Mouse (Mus musculus) NIH3T3 (cell line): ENCODE measurements around the gene Oard1.

Source experiments
- DNase-seq: peaks from one replicate; pipeline ENCODE4 v3.0.0-alpha.2; 2012; ENCODE audit warnings: low read depth

The Oard1 gene

DNA sequence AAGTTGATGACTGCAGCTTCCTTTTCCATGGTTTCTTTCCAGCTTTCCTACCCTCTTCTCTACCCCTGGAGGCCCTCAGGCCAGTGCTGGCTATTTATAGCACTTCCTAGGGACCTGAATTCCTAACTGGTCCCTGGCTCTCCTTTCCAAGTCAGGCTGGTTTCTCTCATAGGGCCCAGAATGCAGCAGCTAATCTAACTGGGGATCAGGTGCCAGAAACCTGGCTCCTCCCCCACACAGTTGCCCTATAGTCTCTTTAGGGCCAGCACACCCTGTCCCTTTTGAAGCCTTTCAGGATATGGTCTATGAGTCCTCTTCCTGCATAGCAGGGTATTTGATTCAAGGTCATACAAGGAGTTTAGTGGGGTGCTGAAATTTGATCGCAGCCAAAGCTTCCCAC, 26.7 kb downstream of the Oard1 start:
- no peak for DNase-seq

DNA sequence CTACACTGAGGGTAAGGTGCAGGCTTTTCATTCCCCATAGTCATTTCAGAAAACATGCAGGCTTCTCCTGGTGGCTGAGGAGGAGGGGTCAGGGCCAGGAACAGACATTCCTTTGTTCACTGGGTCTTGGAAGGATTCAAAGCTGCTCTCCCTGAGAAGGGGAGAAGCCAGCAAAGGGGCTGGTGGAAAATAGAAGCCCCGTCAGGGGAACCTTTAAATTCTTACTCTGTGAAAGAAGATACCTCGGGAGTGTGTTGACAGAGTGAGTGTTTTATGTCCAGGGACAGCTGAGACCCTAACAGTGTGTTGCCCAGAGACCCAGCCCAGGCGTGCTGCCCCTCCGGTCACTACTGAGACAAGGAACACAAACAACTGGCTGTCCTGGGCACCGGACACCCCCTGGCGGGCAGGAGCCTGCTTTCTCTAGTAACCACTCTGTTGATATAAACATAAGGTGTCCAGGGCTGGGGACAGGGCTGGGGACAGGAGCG, 27.7 kb downstream of the Oard1 start:
- no peak for DNase-seq

DNA sequence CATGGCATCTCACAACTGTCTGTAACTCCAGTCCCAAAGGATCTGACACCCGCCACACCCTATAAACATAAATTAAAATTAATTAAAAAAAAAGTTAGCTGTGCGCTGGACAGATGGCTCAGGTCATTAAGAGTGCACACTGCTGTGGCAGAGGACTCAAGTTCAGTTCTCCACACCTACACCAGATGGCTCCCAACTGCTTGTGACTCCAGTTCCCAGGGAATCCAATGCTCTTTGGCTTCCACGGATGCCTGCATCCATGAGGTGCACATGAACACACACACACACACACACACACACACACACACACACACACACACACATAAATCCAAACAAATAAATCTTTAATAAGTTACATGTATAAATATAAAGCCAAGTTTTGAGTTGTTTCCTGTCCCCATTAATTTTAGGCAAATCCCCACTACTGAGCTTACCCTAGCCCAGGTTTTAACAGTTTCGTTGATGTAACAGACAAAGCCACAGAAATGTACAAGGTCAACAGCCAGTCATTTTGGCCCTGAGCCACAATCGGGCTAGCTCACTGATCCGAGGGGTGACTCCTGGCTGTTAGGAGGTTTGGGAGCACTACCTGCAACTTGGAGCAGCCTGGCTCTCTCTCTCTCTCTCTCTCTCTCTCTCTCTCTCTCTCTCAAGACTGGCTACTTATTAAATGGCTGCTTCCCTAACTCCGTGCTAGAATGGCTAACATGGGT, 33.1 kb downstream of the Oard1 start:
- peak; percentile 39 for DNase-seq

DNA sequence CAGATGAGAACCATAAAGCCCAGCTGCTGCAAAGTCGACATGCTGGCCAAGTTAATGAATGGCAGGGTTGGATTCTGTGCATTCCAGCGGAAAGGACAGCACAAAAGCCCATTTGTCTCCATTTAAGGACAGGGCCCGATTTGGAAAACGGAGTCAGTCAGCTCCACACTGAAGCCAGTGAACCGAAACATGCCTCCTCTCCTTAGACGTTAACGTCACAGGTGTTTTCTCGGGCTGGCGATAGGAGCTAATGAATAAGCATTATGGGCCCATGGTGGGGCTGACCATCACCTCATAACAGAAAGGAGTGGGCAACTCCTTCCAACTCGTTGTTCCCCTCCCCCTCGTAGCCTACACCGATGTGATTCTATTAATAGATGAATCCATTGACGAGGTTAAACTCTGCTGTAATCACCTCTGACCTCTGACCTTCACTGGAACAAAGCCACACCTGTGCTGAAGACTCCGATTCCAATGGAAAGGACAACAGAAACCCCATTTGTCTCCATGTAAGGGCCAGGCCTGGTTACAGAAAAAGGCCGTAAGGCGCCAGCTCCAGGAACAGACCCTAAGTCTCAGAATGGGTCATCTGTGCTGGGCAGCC, 33.8 kb downstream of the Oard1 start:
- no peak for DNase-seq

DNA sequence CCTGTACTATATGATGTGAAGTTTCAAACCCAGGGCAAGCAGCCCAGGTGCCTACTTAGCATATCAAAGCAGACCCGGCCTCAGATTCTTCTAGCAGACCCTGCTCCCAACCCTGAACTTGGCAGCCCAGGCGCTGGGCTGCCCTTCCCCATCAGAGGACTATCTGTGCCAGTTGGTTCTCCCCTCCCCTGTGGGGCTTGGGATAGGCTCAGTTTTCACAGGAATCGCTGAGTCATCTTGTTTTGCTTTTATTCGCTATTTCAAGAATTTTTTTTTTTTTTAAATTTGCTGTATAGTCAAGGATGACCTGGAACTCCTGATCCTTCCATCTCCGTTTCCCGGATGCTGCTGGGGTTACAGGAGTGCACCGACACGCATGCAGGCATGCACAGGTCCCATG, 37.9 kb downstream of the Oard1 start:
- peak; percentile 55 for DNase-seq

DNA sequence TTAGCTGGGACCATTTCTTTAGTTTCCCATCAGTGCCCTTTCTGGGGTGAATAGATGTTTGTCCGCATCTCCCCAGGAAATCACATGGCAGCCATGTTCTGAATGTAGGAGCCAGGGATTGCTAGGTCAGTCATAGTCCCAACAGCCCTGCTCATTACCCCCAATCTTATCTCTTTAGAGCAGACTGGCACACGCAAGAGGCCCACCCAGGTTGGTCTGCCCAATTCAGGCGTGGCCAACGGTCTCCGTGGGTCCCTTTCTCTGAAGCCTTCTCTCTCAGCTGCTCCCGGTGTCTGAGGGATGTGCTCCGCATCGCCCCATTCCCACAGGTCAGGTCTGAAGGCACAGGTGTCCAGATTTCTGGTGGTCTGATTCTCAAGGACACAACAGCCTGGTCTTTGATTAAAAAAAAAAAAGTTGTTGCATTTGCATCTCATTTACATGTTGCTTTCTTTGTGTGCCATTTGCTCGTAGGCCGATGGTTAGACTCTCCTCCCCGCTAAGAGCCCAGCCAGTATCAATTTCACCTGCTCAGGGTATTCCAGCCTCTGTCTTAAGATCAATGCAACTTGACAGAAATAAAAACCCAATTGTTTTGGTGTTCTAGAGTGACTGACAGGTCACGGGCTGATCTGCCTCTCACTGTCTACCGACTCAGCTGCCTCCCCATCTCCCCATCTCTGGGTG, 41.0 kb downstream of the Oard1 start:
- DNase-seq = no peak

DNA sequence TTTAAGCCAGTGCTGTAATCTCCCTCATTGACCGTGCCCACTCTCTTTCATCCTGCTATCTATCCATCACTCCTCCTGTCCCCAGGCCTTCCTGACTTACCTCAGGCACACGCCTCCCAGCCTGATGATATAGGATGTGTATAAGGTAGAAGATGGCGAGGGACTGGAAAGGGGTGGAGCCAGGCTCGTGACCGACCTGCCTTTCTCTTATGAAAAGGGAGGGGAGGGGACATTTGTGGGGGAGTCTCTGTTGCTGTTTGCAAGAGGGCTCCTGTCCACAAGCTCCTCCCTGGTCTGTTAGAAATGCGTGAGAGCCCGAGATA, 41.5 kb downstream of the Oard1 start, which contains the start of gene Tspo2:
Gene Tspo2, minus strand, starts transcription at position 170 of the 323 bp plus-strand sequence.
- no peak for DNase-seq

DNA sequence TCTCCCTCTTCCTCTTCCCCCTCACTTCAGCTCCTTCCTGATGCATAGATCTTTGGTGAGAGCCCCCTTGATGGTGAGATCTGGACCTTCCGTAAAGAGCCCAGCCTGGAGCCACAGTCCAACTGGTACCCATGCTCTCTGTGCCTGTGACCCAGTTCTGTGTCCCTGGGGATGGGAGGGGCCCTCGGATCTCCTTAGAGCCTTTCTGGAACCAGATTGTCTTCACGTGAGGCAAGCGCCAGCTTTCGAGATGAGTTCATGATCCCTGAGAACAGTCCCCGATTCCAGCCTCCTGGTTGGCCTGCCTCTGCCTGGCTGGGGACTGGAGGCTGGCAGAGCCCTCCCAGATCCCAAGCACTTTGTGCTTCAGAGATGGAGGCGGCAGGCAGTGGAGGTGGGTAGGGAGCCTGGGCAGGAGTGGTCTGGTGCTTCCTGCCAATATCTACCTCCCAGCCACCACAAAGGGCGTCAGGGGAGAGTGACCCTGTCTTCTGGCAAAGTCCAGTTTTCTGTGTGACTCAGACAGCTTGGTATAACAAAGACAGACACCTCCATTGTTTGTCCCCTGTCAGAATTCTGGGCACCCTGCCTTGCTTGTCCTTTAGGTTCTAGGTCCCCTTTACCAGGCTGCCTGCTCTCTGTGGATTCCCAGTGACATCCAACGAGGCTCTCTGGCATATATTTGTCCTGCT, 42.1 kb downstream of the Oard1 start:
- no peak for DNase-seq

DNA sequence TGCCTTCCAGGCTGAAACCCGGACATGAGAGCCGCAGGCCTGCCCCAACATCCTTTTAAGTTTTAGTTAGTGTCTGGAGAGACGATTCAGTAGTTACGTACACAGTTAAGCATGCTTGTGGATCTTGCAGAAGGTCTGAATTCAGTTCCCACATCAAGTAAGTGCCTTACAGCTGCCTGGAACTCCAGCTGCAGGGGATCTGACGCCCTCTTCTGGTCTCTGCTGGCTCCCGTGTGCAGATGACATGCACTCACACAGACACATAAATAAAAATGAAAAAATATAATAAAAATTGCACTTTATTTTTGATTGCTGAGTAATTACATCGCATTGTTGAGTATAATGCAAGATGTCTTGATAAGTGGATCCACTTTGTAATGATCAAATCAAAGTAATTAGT, 43.7 kb downstream of the Oard1 start:
- no peak for DNase-seq

DNA sequence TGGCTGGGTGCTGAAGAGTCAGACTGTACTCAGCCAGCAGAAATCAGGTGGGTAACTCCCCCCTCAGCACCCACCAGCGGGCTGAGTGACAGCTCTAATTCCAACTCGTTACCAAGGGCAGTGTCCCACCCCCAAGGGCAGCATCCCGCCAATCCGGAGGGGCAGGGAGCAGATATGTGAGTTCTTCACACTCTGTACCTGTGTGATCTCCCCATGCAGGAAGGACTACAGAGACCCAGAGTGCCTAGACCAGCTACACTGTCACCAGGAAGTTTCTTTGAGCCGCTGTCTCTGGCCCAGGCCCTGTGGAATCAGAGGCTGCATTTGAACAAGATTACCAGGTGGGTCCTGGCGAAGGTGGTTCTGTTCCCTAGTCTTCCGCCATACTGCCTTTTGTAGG, 44.4 kb downstream of the Oard1 start:
- DNase-seq = no peak

DNA sequence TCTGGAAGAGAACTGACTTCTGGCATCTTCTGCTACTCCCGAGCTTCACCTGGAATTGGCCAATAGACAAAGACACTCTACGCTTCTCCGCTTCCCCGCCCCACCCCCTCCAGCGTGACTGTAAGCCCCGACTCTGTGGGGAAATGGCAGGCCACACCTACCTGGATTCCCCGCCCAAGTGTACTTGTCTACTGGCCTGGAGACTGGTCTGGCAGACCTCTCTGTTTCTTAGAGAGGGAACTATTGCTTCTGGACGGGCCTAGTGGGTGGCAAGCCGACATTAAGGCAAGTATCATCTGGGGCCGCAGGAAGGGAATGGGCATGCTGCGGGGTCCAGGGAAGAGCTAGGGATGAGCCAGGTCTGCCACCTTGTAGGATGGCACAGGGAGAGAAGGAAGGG, 44.9 kb downstream of the Oard1 start, which contains the start of gene Unc5cl:
Gene Unc5cl, plus strand, starts transcription at position 214 of the 400 bp plus-strand sequence.
- no peak for DNase-seq

DNA sequence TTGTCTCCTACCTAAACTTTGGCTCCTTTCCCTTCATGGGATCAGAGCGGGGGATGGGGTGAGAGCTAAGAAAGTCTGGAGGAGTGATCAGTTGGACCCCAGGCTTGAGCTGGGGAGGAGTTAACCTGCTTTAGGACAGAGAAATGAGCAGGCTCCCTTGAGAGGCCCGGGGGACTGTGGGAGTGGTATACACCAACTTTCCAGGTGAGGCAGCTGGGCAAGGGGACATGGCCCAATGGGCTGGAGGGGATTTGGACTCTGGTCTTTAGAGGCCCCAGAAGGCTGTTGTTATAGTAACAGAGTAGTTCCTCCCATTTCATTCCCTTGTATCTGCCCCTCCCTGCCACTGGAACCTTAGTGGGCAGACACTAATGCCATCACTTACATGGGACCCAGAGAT, 46.1 kb downstream of the Oard1 start:
- DNase-seq = no peak

DNA sequence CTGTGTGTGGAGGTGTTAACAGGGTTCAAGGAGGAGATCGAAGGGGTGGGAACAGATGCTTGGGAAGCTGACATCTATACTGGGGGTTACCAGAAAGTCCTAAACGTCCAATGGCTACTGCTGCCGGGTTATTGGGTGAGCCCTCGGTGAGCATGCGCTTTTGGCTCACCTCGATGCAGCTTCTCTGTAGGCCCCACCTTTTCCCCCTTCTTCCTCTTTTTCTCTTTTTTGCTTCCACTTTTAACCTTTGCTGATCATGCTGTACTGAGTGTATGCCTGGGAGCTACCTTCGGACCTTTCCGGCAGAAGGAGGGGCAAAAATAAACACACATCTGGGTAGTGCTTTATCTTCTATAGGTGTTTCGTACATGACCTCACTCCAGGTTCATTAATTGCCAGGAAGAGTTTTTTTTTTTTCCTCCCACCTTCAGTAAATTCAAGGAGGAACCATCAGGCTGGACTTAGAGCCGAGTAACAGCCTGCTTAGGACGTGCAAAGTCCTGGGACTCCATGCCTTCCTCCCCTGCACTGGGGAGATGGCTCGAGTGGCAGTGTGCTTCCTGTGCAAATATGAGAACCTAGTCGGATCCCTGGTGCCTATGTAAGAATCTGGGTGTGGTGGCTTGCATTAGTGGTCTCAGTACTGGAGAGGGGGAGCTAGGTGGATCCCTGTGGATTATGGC, 48.3 kb downstream of the Oard1 start:
- no peak for DNase-seq

DNA sequence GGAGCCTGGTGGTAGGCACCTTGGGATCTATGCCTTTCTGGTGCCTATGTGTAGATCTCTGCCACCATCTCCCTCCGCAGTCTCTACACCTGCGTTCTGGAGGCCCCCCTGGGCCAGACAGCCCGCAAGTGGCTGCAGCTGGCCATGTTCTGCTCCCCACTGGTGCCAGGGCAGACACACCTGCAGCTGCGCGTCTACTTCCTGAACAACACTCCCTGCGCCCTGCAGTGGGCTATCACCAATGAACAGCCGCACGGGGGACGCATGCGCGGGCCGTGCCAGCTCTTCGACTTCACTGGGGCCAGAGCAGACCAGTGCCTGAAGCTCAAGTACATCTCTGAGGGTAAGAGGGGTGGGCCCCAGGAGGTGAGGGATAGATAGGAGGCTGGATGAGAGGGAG, 52.3 kb downstream of the Oard1 start:
- DNase-seq = no peak

DNA sequence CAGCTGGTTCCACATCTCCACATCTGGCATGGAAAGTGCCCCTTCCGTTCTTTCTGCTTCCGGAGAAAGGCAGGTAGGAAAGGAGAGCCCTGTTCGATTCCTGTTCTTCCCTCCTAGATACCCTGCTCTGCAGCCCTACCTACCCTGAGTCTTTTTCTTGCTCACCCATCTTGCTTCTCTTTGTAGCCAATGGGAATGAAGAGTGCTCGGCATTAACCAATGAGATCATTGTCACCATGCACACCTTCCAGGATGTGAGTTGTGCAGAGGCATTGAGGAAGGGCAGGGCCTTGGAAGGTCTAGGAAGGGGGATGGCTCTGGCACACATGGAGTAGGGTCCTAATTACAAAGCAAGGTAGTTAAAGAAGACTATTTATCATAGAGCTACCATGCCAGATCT, 53.6 kb downstream of the Oard1 start:
- no peak for DNase-seq
